Mouse (Mus musculus) G1E (cell line): ENCODE measurements around the gene Bicral.

Experiments
- CTCF ChIP-seq: IDR thresholded peaks from 2 replicates; pipeline ENCODE4 v1.5.1; 2012; ENCODE audit warnings: low read depth, low read length, inconsistent platforms, mixed read lengths
- GATA1 ChIP-seq: IDR thresholded peaks from 2 replicates; pipeline ENCODE4 v1.6.1; 2012; ENCODE audit warnings: borderline replicate concordance, low read length, inconsistent platforms, mixed read lengths

- no peak for TF ChIP-seq GATA1
- TF ChIP-seq CTCF = no peak
These were observed 86.3 kb downstream of the Bicral start for GRCm38 (mm10) chr17:46772038-46772403.
